Mouse (Mus musculus) colon, adult 2 months (tissue): Measurements from ENCODE around the gene Hoxc5. TPM values are rescaled to one million over a fixed set of nuclear protein-coding genes. Genes with fewer than 3 reads are reported as not detected.

Experiments
- polyA plus RNA-seq: library from polyadenylated mRNA; depleted of rRNA; stranded (reverse); fragments of >200 nt; gene quantifications from 2 replicates; pipeline ENCODE4 v1.2.3, GENCODE M21; 2012; rRNA removed

Hoxc5 gene
- polyA plus RNA-seq = 0.06 and 0.19 TPM in 2 replicates

GRCm38 (mm10) chr15:102967312-102967510 is at the start of gene Hoxc5:
Gene Hoxc5 (plus strand): TSS chr15:102967443.

DNA sequence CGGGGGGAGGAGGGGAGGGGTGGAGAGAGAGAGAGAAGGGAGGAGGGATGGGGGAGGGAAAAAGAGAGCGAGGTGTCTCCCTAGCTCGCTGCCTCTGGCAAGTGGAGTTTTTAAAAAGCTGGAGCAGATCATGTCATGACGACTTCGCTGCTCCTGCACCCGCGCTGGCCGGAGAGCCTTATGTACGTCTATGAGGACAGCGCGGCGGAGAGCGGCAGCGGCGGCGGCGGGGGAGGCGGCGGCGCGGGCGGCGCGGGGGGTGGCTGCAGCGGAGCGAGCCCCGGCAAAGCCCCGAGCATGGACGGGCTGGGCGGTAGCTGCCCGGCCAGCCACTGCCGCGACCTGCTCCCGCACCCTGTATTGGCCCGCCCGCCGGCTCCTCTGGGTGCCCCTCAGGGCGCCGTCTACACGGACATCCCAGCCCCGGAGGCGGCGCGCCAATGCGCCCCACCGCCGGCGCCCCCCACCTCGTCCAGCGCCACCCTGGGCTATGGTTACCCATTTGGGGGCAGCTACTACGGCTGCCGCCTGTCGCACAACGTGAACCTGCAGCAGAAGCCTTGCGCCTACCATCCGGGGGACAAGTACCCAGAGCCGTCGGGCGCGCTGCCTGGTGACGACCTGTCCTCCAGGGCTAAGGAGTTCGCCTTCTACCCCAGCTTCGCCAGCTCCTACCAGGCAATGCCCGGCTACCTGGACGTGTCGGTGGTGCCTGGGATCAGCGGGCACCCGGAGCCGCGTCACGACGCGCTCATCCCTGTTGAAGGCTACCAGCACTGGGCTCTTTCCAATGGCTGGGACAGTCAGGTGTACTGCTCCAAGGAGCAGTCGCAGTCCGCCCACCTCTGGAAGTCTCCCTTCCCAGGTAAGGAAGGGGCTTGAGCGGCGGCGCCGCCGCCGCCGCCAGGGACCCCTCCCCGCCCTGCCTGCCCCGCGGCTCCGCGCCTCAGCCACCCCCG is 45.9 kb upstream of the Hoxc5 start, which contains the start of gene Hoxc13:
Gene Hoxc13, plus strand, starts transcription at position 51 of the 959 bp plus-strand sequence.

DNA sequence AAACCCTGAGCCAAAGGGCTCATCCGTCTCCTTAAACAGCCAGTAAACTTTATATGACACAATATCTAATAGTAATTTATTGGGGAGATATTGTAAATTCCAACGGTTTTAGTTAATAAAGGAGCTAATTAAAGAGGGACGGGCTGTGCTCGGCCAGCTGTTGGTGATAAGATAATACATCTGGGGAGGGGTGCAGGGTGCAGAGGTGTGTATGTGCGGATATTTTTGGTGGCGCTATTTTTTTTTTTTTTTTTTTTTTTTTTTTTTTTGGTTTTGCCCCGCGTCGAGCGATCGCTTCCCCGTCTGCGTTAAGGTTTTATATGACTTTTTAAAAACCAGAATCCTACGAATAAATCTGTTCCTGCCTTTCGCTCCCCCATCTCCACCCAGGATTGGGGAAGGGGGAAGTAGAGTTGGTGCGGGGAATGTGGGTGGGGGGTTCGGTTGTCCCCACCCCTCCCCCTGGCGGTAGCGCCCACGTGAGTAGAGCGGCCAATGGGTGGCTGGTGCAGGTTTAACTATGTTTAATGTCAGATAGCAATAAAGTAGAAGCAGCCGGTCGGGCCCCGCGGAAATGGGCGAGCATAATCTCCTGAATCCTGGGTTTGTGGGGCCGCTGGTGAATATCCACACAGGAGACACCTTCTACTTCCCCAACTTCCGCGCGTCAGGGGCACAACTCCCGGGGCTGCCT is 30.8 kb upstream of the Hoxc5 start, which contains the start of gene Hoxc12:
Gene Hoxc12, plus strand, starts transcription at position 479 of the 694 bp plus-strand sequence.

GRCm38 (mm10) chr15:102954192-102955006 is 12.8 kb upstream of the Hoxc5 start, which contains the start of gene Hoxc11:
Gene Hoxc11 (plus strand): TSS chr15:102954427.

DNA sequence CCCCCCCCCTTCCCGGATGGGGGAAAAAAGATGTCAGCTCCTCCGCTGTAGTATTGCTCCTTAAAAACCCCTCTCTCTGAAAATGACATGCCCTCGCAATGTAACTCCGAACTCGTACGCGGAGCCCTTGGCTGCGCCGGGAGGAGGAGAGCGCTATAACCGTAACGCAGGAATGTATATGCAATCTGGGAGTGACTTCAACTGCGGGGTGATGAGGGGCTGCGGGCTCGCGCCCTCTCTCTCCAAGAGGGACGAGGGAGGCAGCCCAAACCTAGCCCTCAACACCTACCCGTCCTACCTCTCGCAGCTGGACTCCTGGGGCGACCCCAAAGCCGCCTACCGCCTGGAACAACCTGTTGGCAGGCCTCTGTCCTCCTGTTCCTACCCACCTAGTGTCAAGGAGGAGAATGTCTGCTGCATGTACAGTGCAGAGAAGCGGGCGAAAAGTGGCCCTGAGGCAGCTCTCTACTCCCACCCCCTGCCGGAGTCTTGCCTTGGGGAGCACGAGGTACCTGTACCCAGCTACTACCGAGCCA is 399 bp upstream of the Hoxc5 start, which contains the start of gene Hoxc10:
Gene Hoxc10, plus strand, starts transcription at position 21 of the 536 bp plus-strand sequence.

DNA sequence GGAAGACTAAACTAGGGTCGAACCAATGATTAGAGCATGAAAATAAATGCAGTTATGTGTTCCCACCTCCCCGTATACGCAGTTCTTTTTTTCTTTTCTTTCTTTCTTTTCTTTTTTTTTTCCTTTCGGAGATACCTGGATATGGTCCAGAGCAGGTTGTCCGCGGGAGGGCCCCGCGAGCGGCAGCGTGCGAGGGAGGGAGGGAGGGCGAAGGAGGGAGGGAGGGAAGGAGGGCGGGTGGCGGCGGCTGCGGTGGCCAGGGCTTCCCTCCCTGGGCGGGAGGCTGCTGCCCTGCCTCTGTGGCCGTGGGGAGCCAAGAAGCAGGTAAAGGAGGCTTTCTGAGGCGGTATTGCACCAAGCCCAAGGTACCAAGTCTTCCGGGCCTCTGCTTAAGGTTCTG is 8.9 kb downstream of the Hoxc5 start, which contains the start of gene Hoxc9:
Gene Hoxc9, plus strand, starts transcription at position 269 of the 400 bp plus-strand sequence.

DNA sequence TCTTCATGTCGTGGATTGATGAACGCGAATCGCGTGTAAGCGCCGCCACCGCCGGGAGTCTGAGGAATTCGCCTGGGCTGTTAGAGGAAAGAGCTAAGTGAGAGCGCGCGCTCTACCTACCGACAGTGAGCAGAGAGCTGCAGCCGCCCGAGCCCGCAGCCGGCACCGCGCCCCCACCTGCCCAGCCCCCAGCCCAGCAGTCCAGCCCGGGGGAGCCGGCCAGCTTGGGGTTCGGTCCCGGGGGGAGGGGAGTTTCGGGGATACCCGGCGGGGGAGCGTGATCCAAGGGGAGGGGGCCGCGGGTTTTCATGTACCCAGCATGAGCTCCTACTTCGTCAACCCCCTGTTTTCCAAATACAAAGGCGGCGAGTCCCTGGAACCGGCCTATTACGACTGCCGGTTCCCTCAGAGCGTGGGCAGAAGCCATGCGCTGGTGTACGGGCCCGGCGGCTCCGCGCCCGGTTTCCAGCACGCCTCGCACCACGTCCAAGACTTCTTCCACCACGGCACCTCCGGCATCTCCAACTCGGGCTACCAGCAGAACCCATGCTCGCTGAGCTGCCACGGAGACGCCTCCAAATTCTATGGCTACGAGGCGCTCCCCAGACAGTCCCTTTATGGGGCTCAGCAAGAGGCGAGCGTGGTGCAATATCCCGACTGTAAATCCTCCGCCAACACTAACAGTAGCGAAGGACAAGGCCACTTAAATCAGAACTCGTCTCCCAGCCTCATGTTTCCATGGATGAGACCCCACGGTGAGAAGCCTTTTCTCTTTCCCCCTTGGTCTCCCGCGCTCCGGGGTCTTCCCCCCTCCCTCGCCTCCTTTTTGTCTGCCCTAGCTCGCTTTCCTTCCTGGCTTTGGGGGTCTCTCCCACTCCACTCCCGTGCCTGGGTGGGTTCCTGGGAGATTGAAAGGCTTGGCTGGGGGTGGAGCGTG is 23.5 kb downstream of the Hoxc5 start, which contains the start of gene Hoxc8:
Gene Hoxc8, plus strand, starts transcription at position 147 of the 937 bp plus-strand sequence.

GRCm38 (mm10) chr15:102997939-102998355 is 30.7 kb downstream of the Hoxc5 start, which contains the start of gene Hoxc6:
Gene Hoxc6 (plus strand): TSS chr15:102998257.

GRCm38 (mm10) chr15:103018636-103019035 is 51.4 kb downstream of the Hoxc5 start, which contains the start of gene Hoxc4:
Gene Hoxc4 (plus strand): TSS chr15:103018934.

Other genes with a start within 250 kb of the Hoxc5 start
- 26.0 and 26.5 TPM in 2 replicates for gene Calcoco1, start 245.3 kb upstream of the Hoxc5 start, polyA plus RNA-seq
- gene Hoxc13, start 46.3 kb upstream of the Hoxc5 start, polyA plus RNA-seq = not detected in 2 replicates
- not detected in 2 replicates for gene Hoxc12, start 30.7 kb upstream of the Hoxc5 start, polyA plus RNA-seq
- gene Hoxc11, start 13.0 kb upstream of the Hoxc5 start, polyA plus RNA-seq = not detected in 2 replicates
- 0.07 and 0.43 TPM in 2 replicates for gene Hoxc10, start 647 bp upstream of the Hoxc5 start, polyA plus RNA-seq
- 0.14 and 0.15 TPM in 2 replicates for gene Hoxc9, start 9.0 kb downstream of the Hoxc5 start, polyA plus RNA-seq
- gene Hoxc8, start 23.2 kb downstream of the Hoxc5 start, polyA plus RNA-seq = 0.16 TPM in 1 of 2 replicates, not detected in the other
- gene Hoxc6, start 30.8 kb downstream of the Hoxc5 start, polyA plus RNA-seq = 0.27 and 0.45 TPM in 2 replicates
- 0.13 and 0.25 TPM in 2 replicates for gene Hoxc4, start 51.5 kb downstream of the Hoxc5 start, polyA plus RNA-seq
- gene Smug1, start 199.6 kb downstream of the Hoxc5 start, polyA plus RNA-seq = 23.5 and 24.3 TPM in 2 replicates